Mouse (Mus musculus) forebrain, embryonic 10.5 days (tissue): ENCODE measurements around the gene Sp6. TPM values are rescaled to one million over a fixed set of nuclear protein-coding genes. Genes with fewer than 3 reads are reported as not detected.

Experiments
- DNase-seq: peaks from one replicate; pipeline ENCODE4 v3.0.0-alpha.2; 2017; ENCODE audit warnings: low spot score; ENCODE audit errors: extremely low spot score
- H3K27ac ChIP-seq: fragments of 300-500 bp; sonication (generic); 2 replicates; pipeline ENCODE4 v1.5.1; 2016; ENCODE audit warnings: mild to moderate bottlenecking
- H3K27me3 ChIP-seq: fragments of 300-500 bp; sonication (generic); 2 replicates; pipeline ENCODE4 v1.6.1; 2016; ENCODE audit warnings: mild to moderate bottlenecking; ENCODE audit not compliant: poor library complexity, severe bottlenecking
- H3K36me3 ChIP-seq: fragments of 300-500 bp; sonication (generic); replicated peaks from 2 replicates; pipeline ENCODE4 v1.6.1; 2016; ENCODE audit warnings: mild to moderate bottlenecking, moderate library complexity
- H3K4me1 ChIP-seq: fragments of 300-500 bp; sonication (generic); 2 replicates; pipeline ENCODE4 v1.6.1; 2016
- H3K4me3 ChIP-seq: fragments of 300-500 bp; sonication (generic); 2 replicates; pipeline ENCODE4 v1.5.1; 2016; ENCODE audit warnings: mild to moderate bottlenecking, moderate library complexity
- H3K9me3 ChIP-seq: fragments of 300-500 bp; sonication (generic); 2 replicates; pipeline ENCODE4 v1.6.1; 2016; ENCODE audit warnings: mild to moderate bottlenecking, moderate library complexity
- WGBS: fragments of 180-500 bp; shearing (Covaris S2); methylation state at CpG from one replicate; pipeline ENCODE4 v1.1.7; 2016; 5-methylcytosine and 5-hydroxymethylcytosine counted together
- polyA plus RNA-seq: library from polyadenylated mRNA; unstranded; fragments of >200 nt; fragmentation: Nextera tagmentation; extraction: Ambion mirVana; gene quantifications from 2 replicates; pipeline ENCODE4 v1.2.1, GENCODE M21; 2016

Sp6 gene
- polyA plus RNA-seq, 1 experiment from 2014 or later = 1.8 TPM

DNA sequence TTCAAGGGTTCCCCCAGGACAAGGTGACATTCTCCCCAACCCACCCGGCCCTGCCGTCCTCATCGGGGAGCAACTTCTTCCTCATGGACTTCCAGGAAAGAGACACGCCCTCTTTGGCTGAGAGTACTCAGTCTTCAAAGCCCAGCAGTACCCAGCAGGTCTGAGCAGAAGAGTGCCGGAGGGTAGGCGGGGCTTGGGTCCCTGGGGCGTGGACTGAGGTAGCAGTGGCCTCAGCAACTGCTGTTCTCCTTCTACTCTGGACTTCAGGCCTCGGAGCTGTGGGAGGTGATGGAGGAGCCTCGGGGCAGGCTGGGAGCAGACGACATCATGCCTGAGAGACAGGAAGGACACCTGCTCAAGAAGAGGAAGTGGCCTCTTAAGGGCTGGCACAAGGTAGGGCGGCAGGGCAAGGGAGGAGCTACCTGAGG lies 39.0 kb downstream of the Sp6 start:
- Histone ChIP-seq H3K4me3 (peak overlapping the region; percentile 64), H3K4me1 (peaks cover 30% of the 10 kb centered on the region), H3K27me3 (no peaks in the 10 kb centered on the region), H3K27ac (no peak overlapping the region), H3K36me3 (peaks cover 62% of the 10 kb centered on the region), H3K9me3 (no peaks in the 10 kb centered on the region)
- WGBS = 31% methylated on average over 11 of the region's 11 CpGs
- DNase-seq = no peak

DNA sequence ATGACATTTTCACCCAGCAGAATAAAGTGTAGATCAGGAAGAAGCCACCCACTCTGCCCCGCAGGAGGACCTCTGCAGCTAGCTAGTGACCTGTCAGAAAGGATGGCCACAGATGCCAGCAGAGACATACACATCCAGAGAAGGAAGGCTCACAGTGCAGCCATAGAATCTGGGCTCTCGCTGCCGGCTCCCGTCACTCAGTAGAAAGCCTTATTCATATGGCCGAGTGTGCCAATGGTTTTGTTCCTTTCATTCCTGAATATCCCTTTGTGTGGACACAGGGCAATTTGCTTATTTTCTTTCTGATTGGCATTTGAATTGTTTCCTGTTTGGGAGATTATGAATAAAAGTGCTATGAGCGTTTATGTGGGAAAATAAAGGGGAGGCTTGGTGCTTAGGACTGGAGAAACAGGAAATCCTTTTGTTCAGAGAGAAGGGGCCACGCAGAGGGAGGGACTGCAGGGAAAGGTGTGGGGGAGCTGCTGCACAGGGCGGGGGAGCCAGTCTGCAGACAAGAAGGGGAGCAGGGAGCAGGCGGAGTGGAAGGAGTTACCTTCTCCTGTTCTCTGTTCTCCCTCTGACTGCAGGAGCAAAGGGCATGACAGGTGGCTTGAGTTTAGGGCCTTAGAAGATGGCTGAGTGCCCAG lies 50.2 kb downstream of the Sp6 start:
- Histone ChIP-seq H3K4me1 (peaks cover 28% of the 10 kb centered on the region), H3K27ac (peak overlapping the region; percentile 75), H3K27me3 (no peaks in the 10 kb centered on the region), H3K36me3 (peaks cover 65% of the 10 kb centered on the region), H3K4me3 (peak overlapping the region; percentile 3), H3K9me3 (no peaks in the 10 kb centered on the region)
- DNase-seq = no peak
- WGBS = 43% methylated on average over 9 of the region's 9 CpGs

DNA sequence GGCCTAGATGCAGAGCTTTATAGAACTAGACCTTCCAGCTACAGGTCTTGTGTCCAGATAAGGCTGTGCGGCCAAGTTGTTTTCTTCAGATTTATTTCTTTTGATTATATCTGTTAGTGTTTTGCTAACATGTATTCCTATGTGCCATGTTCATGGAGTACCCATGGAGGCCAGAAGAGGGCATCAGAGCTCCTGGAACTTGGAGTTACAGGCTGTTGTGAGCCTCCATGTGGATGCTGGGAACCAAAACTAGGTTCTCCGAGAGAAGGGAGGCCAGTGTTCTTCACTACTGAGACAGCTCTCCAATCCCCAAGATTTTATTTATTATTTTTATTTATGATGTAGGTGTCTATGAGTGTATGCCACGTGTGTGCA lies 50.7 kb downstream of the Sp6 start:
- Histone ChIP-seq H3K4me1 (peaks cover 28% of the 10 kb centered on the region), H3K27me3 (no peaks in the 10 kb centered on the region), H3K36me3 (peaks cover 64% of the 10 kb centered on the region), H3K27ac (peak overlapping the region; percentile 75), H3K4me3 (no peak overlapping the region), H3K9me3 (no peaks in the 10 kb centered on the region)
- no peak for DNase-seq
- 88% methylated on average over 3 of the region's 3 CpGs for WGBS

DNA sequence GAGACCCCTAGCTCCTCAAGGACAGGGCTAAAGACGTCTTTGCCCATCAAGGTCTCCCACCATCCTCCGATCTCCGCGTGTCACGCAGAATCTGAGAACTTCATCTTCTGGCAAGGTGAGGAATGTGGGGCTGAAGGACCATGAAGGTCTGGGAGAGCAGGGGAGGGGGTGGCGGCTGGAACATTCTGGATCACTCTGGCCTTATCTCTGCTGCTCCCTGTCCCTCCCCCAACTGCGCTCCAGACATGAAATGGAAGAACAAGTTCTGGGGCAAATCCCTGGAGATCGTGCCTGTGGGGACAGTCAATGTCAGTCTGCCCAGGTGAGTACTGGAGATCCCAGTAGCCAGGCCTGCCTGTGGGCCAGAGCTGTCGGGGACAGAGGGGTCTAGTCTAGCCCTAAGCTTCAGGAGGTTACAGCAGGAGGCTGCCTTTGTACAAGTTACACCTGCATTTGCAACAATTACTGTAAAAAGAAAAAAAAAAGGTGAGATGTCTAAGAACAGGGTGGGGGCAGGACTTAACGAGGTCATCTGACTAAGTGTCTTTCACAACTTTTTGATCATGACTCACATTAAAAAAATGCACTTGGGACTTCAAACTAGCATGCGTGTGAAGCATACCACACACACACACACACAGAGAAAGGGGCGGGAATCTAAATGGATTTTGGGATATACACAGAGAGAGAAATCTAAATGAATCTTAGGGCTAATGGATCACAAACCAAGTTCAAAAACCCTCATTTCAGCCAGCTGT lies 52.5 kb downstream of the Sp6 start:
- Histone ChIP-seq H3K4me1 (peaks cover 28% of the 10 kb centered on the region), H3K36me3 (peaks cover 46% of the 10 kb centered on the region), H3K4me3 (no peak overlapping the region), H3K9me3 (no peaks in the 10 kb centered on the region), H3K27me3 (no peaks in the 10 kb centered on the region), H3K27ac (no peak overlapping the region)
- DNase-seq = no peak
- 91% methylated on average over 12 of the region's 12 CpGs for WGBS

DNA sequence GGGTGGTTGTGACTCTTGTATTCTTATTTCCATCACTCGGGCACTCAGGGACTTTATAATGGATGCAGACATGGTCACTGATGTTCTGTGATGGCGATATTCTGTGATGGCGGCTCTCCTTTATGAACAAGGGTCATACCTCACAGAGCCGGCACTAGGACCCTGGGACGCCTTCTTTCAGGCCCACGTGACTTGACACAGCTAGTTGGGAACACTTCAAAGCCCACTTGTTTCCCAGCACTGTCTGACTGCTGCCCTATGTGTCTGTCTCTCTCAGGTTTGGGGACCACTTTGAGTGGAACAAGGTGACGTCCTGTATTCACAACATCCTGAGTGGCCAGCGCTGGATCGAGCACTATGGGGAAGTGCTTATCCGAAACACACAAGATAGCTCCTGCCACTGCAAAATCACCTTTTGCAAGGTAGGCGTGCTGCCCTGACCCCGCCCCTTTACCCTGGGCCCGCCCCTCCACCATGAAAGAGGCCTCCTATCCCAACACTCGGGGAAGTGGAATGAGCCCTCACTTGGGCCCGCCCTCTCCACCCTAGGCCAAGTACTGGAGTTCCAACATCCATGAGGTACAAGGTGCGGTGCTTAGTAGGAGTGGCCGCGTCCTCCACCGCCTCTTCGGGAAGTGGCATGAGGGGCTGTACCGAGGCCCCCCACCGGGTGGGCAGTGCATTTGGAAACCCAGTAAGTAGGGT lies 53.6 kb downstream of the Sp6 start:
- Histone ChIP-seq H3K9me3 (no peaks in the 10 kb centered on the region), H3K4me3 (no peak overlapping the region), H3K4me1 (peaks cover 28% of the 10 kb centered on the region), H3K27ac (no peak overlapping the region), H3K36me3 (peaks cover 36% of the 10 kb centered on the region), H3K27me3 (no peaks in the 10 kb centered on the region)
- WGBS = 47% methylated on average over 22 of the region's 22 CpGs
- DNase-seq = no peak

DNA sequence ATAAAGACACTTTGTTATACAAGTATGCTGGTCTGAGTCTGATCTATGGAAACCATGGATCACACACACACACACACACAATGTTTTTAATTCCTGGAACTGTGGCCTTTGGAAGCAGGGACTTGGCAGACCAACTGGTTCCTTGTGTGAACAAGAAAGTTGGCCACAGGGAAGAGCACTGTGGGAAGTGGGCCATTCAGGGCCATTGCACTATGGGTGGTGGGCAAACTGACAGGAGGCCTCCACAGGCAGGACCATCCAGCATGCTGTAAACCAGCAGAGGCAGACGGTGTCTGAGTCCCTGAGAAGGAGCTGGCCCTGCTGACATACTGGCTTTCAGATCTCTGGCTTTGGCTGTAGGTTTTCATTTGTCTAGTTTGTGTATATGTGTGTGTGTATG lies 56.1 kb downstream of the Sp6 start:
- no peak overlapping the region for H3K27ac ChIP-seq
- 72% methylated on average over 1 of the region's 1 CpGs for WGBS
- no peak overlapping the region for H3K4me3 ChIP-seq
- H3K27me3 ChIP-seq = no peaks in the 10 kb centered on the region
- H3K36me3 ChIP-seq = peaks cover 31% of the 10 kb centered on the region
- H3K9me3 ChIP-seq = no peaks in the 10 kb centered on the region
- no peak for DNase-seq
- peaks cover 13% of the 10 kb centered on the region for H3K4me1 ChIP-seq

DNA sequence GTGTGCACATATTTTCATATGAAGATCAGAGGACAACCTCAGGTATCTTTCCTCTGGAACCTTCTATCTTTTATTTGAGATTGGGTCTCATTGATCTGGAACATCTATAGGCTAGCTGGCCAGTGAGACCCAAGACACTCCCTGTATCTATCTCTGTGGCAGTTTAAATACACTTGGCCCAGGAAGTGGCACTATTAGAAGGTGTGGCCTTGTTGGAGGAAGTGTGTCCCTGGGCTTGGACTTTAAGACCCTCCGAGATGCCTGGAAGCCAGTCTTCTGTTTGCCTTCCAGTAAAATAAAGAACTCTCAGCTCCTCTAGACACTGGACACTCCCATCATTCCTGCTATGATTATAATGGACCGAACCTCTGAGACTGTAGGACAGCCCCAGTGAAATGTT lies 56.6 kb downstream of the Sp6 start:
- Histone ChIP-seq H3K9me3 (no peaks in the 10 kb centered on the region), H3K27ac (no peak overlapping the region), H3K4me3 (no peak overlapping the region), H3K36me3 (peaks cover 29% of the 10 kb centered on the region), H3K4me1 (peaks cover 13% of the 10 kb centered on the region), H3K27me3 (no peaks in the 10 kb centered on the region)
- DNase-seq = no peak
- WGBS = 83% methylated on average over 2 of the region's 2 CpGs

DNA sequence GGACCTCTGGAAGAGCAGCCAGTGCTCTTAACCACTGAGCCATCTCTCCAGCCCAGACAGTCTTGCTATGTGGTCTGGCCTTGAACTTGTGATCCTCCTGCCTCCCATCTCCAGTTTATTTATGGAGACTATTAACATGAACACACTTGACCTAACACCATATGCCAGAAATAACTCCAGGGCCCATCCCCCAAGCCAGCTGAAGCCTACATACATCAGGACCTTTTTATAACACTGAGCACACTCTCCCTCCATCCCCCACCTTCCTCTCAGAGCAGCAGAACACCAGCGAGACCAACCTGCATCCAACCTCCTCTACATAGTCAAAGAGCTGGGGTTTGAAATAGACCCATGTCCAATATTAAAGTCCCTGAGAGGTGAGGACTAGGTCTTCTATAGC lies 57.9 kb downstream of the Sp6 start:
- WGBS = 79% methylated on average over 1 of the region's 1 CpGs

DNA sequence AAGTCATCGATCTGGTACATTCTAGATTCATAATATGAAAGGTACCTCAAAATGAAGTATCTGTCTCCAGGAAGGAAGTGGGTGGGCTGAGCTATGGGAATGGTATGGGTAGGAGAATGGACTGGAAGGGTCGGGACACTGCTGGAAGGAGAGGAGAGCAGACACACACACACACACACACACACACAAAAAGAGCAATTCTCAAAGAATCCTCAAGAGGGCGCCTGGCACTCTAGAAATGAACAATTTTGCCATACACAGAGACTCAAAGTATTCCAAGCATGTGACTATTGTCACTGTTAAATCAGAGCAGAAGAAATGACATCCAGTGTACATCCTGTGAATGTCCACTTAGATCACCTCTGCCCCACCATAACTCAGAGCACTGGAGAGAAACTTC lies 59.3 kb downstream of the Sp6 start:
- no peaks in the 10 kb centered on the region for H3K4me1 ChIP-seq
- no peaks in the 10 kb centered on the region for H3K9me3 ChIP-seq
- H3K27ac ChIP-seq = no peak overlapping the region
- peak; percentile 59 for DNase-seq
- peaks cover 9% of the 10 kb centered on the region for H3K36me3 ChIP-seq
- 31% methylated on average over 3 of the region's 3 CpGs for WGBS
- no peaks in the 10 kb centered on the region for H3K27me3 ChIP-seq
- no peak overlapping the region for H3K4me3 ChIP-seq

More for the DNA sequence above, 57.9 kb downstream of the Sp6 start:
- Histone ChIP-seq H3K27me3 (no peaks in the 10 kb centered on the region), H3K4me3 (no peak overlapping the region), H3K36me3 (peaks cover 22% of the 10 kb centered on the region), H3K27ac (no peak overlapping the region), H3K9me3 (no peaks in the 10 kb centered on the region), H3K4me1 (peaks cover 8% of the 10 kb centered on the region; the same call in 1 of the 2 replicates)
- DNase-seq = no peak

DNA sequence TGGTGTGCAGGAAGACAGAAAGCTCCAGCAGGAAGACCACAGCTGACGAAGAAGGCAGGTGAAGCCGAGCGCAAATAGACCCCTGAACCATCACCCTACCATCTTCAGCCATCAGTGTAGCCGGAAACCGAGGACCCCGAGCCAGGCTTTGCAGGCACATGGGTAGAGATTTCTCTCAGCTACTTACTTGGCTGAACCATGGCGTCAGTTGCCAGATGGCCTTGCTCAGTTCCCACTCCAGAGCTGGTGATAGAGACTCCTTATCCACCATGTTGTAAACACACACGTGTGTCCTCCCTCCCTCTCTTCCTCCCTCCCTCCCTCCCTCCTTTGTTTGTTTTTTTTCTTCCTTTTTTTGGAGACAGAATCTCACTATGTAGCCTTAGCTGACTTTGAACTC lies 61.0 kb downstream of the Sp6 start:
- 78% methylated on average over 8 of the region's 8 CpGs for WGBS
- H3K4me1 ChIP-seq = no peaks in the 10 kb centered on the region

More for the DNA sequence above, 61.0 kb downstream of the Sp6 start:
- Histone ChIP-seq H3K4me3 (no peak overlapping the region), H3K27ac (no peak overlapping the region), H3K9me3 (no peaks in the 10 kb centered on the region), H3K36me3 (no peaks in the 10 kb centered on the region), H3K27me3 (no peaks in the 10 kb centered on the region)
- DNase-seq = no peak
